Mouse (Mus musculus): Measurements from ENCODE around the gene Foxp1. TPM values are rescaled to one million over a fixed set of nuclear protein-coding genes. Genes with fewer than 3 reads are reported as not detected.

The Foxp1 gene
- polyA plus RNA-seq, 2 experiments: 7.9 to 10.6 TPM

- H3K4me2 ChIP-seq (ENCODE audit: low read depth): no peak overlapping the region
- ATAC-seq (ENCODE audit: insufficient read depth) (no peak), DNase-seq (ENCODE audit: low read depth in 3 of 3, low spot score in 3 of 3) (no peak)
- TF ChIP-seq CTCF (IDR thresholded peaks at IDR 0.05; ENCODE audit: low read depth) (no peak), EP300 (IDR thresholded peaks at IDR 0.05; ENCODE audit: low read depth) (no peak)
- no peak overlapping the region for H3K27ac ChIP-seq
- H3K27me3 ChIP-seq (ENCODE audit: control insufficient read depth, insufficient read depth, low read length): no peaks in the 10 kb centered on the region
- no peaks in the 10 kb centered on the region for H3K36me3 ChIP-seq (replicated peaks; ENCODE audit: control insufficient read depth, insufficient read depth, low read depth)
- 60% methylated on average over 4 of the region's 4 CpGs for WGBS (ENCODE audit: insufficient replicate concordance)
- H3K4me3 ChIP-seq (ENCODE audit: insufficient read depth in 1 of 2, low read depth in 2 of 2, low read length in 2 of 2): no peak overlapping the region
- no peaks in the 10 kb centered on the region for H3K4me1 ChIP-seq (replicated peaks; ENCODE audit: control insufficient read depth in 2 of 2, insufficient read depth in 2 of 2, low read length in 1 of 2)
- no peaks in the 10 kb centered on the region for H3K9me3 ChIP-seq (ENCODE audit: control insufficient read depth, low read length)
- no peak overlapping the region for H3K9ac ChIP-seq (replicated peaks)
These were observed 90.6 kb downstream of the Foxp1 start for GRCm38 (mm10) chr6:99431941-99432340.

- Histone ChIP-seq H3K27ac (no peak overlapping the region), H3K9ac (replicated peaks) (no peak overlapping the region), H3K27me3 (ENCODE audit: control insufficient read depth, insufficient read depth, low read length) (no peaks in the 10 kb centered on the region), H3K4me2 (ENCODE audit: low read depth) (no peak overlapping the region), H3K36me3 (replicated peaks; ENCODE audit: control insufficient read depth, insufficient read depth, low read depth) (no peaks in the 10 kb centered on the region), H3K4me3 (ENCODE audit: insufficient read depth in 1 of 2, low read depth in 2 of 2, low read length in 2 of 2) (no peak overlapping the region), H3K9me3 (ENCODE audit: control insufficient read depth, low read length) (no peaks in the 10 kb centered on the region), H3K4me1 (replicated peaks; ENCODE audit: control insufficient read depth in 2 of 2, insufficient read depth in 2 of 2, low read length in 1 of 2) (no peaks in the 10 kb centered on the region)
- TF ChIP-seq CTCF (IDR thresholded peaks at IDR 0.05; ENCODE audit: low read depth): no peak
- TF ChIP-seq EP300 (IDR thresholded peaks at IDR 0.05; ENCODE audit: low read depth): no peak
- DNase-seq (ENCODE audit: low read depth in 3 of 3, low spot score in 3 of 3) (no peak), ATAC-seq (ENCODE audit: insufficient read depth) (no peak)
- 85% methylated on average over 14 of the region's 14 CpGs for WGBS (ENCODE audit: insufficient replicate concordance)
These were observed 92.0 kb downstream of the Foxp1 start for GRCm38 (mm10) chr6:99430560-99430959.

GRCm38 (mm10) chr6:99429378-99430131 is 93.0 kb downstream of the Foxp1 start:
- H3K4me3 ChIP-seq (ENCODE audit: insufficient read depth in 1 of 2, low read depth in 2 of 2, low read length in 2 of 2): no peak overlapping the region
- DNase-seq (ENCODE audit: low read depth in 3 of 3, low spot score in 3 of 3) (no peak), ATAC-seq (ENCODE audit: insufficient read depth) (no peak)
- no peak for TF ChIP-seq CTCF (IDR thresholded peaks at IDR 0.05; ENCODE audit: low read depth)
- TF ChIP-seq EP300 (IDR thresholded peaks at IDR 0.05; ENCODE audit: low read depth): no peak
- no peaks in the 10 kb centered on the region for H3K4me1 ChIP-seq (replicated peaks; ENCODE audit: control insufficient read depth in 2 of 2, insufficient read depth in 2 of 2, low read length in 1 of 2)
- no peak overlapping the region for H3K9ac ChIP-seq (replicated peaks)
- 72% methylated on average over 16 of the region's 16 CpGs for WGBS (ENCODE audit: insufficient replicate concordance)
- H3K4me2 ChIP-seq (ENCODE audit: low read depth): no peak overlapping the region
- no peaks in the 10 kb centered on the region for H3K27me3 ChIP-seq (ENCODE audit: control insufficient read depth, insufficient read depth, low read length)
- H3K27ac ChIP-seq: no peak overlapping the region
- no peaks in the 10 kb centered on the region for H3K9me3 ChIP-seq (ENCODE audit: control insufficient read depth, low read length)
- H3K36me3 ChIP-seq (replicated peaks; ENCODE audit: control insufficient read depth, insufficient read depth, low read depth): no peaks in the 10 kb centered on the region

GRCm38 (mm10) chr6:99428961-99429360 is 93.6 kb downstream of the Foxp1 start:
- H3K36me3 ChIP-seq (replicated peaks; ENCODE audit: control insufficient read depth, insufficient read depth, low read depth): no peaks in the 10 kb centered on the region
- no peak overlapping the region for H3K4me3 ChIP-seq (ENCODE audit: insufficient read depth in 1 of 2, low read depth in 2 of 2, low read length in 2 of 2)
- no peak overlapping the region for H3K27ac ChIP-seq
- H3K4me2 ChIP-seq (ENCODE audit: low read depth): no peak overlapping the region
- TF ChIP-seq EP300 (IDR thresholded peaks at IDR 0.05; ENCODE audit: low read depth): no peak
- no peak for TF ChIP-seq CTCF (IDR thresholded peaks at IDR 0.05; ENCODE audit: low read depth)
- DNase-seq (ENCODE audit: low read depth in 3 of 3, low spot score in 3 of 3) (no peak), ATAC-seq (ENCODE audit: insufficient read depth) (no peak)
- H3K9me3 ChIP-seq (ENCODE audit: control insufficient read depth, low read length): no peaks in the 10 kb centered on the region
- no peaks in the 10 kb centered on the region for H3K4me1 ChIP-seq (replicated peaks; ENCODE audit: control insufficient read depth in 2 of 2, insufficient read depth in 2 of 2, low read length in 1 of 2)
- H3K9ac ChIP-seq (replicated peaks): no peak overlapping the region
- 35% methylated on average over 2 of the region's 2 CpGs for WGBS (ENCODE audit: insufficient replicate concordance)
- no peaks in the 10 kb centered on the region for H3K27me3 ChIP-seq (ENCODE audit: control insufficient read depth, insufficient read depth, low read length)

- Histone ChIP-seq H3K9ac (replicated peaks) (no peak overlapping the region), H3K9me3 (ENCODE audit: control insufficient read depth, low read length) (no peaks in the 10 kb centered on the region), H3K27me3 (ENCODE audit: control insufficient read depth, insufficient read depth, low read length) (no peaks in the 10 kb centered on the region), H3K36me3 (replicated peaks; ENCODE audit: control insufficient read depth, insufficient read depth, low read depth) (no peaks in the 10 kb centered on the region), H3K4me2 (ENCODE audit: low read depth) (no peak overlapping the region), H3K4me3 (ENCODE audit: insufficient read depth in 1 of 2, low read depth in 2 of 2, low read length in 2 of 2) (no peak overlapping the region), H3K27ac (no peak overlapping the region), H3K4me1 (replicated peaks; ENCODE audit: control insufficient read depth in 2 of 2, insufficient read depth in 2 of 2, low read length in 1 of 2) (no peaks in the 10 kb centered on the region)
- TF ChIP-seq CTCF (IDR thresholded peaks at IDR 0.05; ENCODE audit: low read depth) (no peak), EP300 (IDR thresholded peaks at IDR 0.05; ENCODE audit: low read depth) (no peak)
- DNase-seq (ENCODE audit: low read depth in 3 of 3, low spot score in 3 of 3) (no peak), ATAC-seq (ENCODE audit: insufficient read depth) (no peak)
- 70% methylated on average over 4 of the region's 4 CpGs for WGBS (ENCODE audit: insufficient replicate concordance)
These were observed 95.2 kb downstream of the Foxp1 start for GRCm38 (mm10) chr6:99427301-99427700.
